Mouse (Mus musculus) olfactory bulb, adult 2 months (tissue): ENCODE results near the gene Cadm1.

Experiments used
- CTCF ChIP-seq: fragments of 200-500 bp; IDR thresholded peaks from 2 replicates; pipeline ENCODE4 v1.5.1; 2012; ENCODE audit warnings: low read depth, mild to moderate bottlenecking, low read length, moderate library complexity; ENCODE audit not compliant: insufficient read depth
- POLR2A ChIP-seq: fragments of 200-500 bp; IDR thresholded peaks from 2 replicates; pipeline ENCODE4 v1.6.1; 2012; ENCODE audit warnings: mild to moderate bottlenecking, low read depth, low read length, moderate library complexity; ENCODE audit not compliant: insufficient read depth

DNA sequence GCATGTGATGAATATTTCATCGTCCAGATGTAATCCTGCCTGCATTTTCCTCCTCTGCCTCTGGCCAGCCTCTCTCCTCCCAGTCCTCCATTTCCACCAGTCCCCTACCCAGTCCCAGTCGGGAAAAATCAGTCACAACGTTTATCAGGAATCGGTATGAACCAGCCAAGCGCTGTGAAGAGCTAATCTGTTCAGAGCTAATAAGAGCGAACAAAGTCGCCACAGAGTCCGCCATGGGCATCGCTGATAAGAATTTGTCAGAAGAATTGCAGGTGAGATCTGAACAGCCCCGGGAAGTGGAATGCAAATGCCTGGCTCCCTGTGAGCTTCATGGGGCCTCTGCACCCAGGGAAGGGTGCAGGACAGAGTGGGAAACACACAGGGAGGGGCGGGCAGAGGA is 352.4 kb downstream of the Cadm1 start:
- TF ChIP-seq POLR2A (no peak), CTCF (no peak)
